Mouse (Mus musculus) kidney, adult 9 months (tissue): Measurements from ENCODE around the gene Srrm3.

Experiments used
- DNase-seq: peaks from one replicate; pipeline ENCODE4 v3.0.0; 2022

The Srrm3 gene

DNA sequence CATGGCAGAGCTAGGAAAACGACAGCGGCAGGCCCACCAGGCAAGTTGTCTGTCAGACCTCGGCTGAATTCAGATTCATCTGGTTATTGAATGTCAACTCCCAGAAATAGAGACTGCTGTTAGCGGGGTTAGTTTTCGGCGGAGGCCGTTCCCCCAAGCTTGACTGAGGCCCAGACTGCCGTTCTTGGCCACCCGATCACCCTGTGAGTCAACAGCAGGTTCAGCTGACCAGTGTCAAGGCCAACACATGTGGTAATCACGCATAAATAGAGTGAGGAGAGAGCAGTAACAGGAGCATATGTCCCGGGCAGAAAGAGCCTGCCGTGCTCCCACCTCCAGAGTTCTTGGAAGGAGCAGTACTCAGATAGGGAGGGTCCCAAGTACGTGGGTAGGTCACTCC, 100.6 kb downstream of the Srrm3 start:
- DNase-seq = no peak

- no peak for DNase-seq
These were observed 101.5 kb downstream of the Srrm3 start for GRCm38 (mm10) chr5:135908185-135908584.

DNA sequence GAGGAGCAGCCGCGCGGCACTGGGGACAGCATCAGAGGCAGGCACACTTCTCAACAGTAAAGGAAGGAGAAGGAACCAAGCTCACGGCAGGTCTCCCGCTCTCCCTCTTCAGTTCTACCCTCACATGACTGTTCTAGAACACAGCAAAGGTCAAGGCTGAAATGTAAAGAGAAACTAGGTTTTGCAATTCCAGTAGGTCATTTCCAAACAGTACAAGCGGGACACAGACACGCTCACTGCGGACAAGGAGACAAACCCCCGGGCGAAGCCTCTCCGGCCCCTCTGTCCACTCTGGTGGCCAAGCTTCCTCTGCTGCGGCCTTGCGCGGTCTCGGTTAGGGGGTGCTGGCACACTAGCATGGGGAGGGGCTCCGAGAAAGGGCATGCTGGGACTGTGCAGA, 102.3 kb downstream of the Srrm3 start:
- no peak for DNase-seq

- no peak for DNase-seq
These were observed 103.0 kb downstream of the Srrm3 start for GRCm38 (mm10) chr5:135909646-135910045.

GRCm38 (mm10) chr5:135910813-135911212, 104.1 kb downstream of the Srrm3 start:
- DNase-seq = no peak

DNA sequence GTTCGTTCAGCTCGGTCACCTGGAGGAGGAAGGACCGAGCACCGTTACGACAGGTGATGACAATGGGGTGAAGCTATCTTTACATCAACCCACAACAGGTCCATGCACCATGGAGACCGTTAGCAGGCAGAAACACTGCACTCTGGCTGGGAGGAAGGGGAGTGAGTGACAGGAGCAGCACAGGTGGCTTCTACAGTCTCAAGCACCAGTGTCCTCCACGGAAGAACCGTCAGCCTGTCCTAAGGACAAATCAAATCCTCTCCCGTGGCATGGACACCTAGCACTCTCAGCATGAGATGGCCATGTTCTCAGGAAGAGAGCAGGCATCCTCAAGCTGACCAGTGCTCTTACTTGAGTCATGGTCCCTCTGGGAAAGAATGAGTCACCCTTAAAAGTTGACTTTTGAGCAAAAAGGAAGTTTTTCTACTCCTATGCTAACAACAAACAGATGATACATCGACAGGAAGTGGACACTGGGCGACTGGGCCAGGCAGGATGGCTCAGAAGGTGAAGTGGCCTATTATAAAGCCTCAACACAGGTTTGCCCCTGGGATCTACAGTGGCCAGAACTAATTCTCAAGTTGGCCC, 105.0 kb downstream of the Srrm3 start:
- DNase-seq = no peak

- no peak for DNase-seq
These were observed 106.5 kb downstream of the Srrm3 start for GRCm38 (mm10) chr5:135913201-135913600.

GRCm38 (mm10) chr5:135914156-135914555, 107.5 kb downstream of the Srrm3 start:
- peak; percentile 32 for DNase-seq

GRCm38 (mm10) chr5:135916051-135916565, 109.4 kb downstream of the Srrm3 start:
- DNase-seq = peak; percentile 60

- DNase-seq = peak; percentile 54
These were observed 109.9 kb downstream of the Srrm3 start for GRCm38 (mm10) chr5:135916601-135917000.

DNA sequence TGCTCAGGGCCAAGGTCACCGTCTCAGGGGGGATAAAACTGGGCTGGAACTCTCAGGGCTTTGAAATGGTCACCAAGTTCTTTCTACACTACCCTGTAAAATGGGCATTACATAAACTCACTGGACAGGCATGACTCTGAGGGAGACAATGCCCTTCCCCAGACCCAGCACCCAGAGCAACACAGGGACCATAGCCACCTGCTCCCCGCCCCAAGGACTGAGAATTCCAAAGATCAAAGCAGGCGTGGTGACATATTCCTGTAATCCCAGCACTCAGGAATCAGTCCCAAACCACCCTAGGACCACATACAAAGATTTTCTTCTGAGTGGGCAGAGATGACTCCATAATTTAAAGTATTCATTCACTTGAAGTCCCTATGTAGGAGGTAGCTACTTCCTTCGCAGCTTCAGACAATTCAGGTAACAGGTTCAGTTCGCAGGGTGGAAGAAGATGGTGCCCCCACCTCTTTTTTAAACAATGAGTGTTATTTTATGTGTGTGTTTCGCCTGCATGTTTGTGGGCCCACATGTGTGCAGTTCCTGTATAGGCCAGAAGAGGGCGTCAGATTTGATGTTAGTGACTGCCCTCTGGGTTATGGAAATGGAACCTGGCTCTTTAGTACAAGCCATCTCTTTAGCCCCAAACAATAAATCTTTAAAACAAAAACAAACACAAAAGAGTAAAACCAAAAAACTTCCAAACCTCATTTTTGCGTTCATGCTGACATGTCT, 110.8 kb downstream of the Srrm3 start:
- peak; percentile 40 for DNase-seq

GRCm38 (mm10) chr5:135918059-135918437, 111.4 kb downstream of the Srrm3 start:
- DNase-seq = no peak

- no peak for DNase-seq
These were observed 111.9 kb downstream of the Srrm3 start for GRCm38 (mm10) chr5:135918593-135918992.

DNA sequence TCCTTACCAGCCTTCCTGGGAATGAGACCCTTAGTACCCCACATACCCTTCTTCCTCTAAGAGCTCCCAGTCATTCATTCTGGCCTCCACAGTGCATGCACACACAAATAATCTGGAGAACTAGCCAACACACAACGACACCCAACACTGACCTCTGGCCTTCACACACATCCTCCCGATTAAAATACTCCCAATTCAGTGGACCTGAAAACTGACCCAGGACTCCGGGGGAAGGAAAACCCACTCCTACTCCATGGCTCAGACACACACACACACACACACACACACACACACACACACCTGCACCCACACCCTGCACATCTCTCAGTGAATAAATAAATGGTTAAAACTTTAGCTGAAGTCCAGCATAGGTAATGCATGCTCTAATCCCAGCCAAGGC, 113.2 kb downstream of the Srrm3 start:
- DNase-seq = peak; percentile 65

- DNase-seq = no peak
These were observed 117.2 kb downstream of the Srrm3 start for GRCm38 (mm10) chr5:135923901-135924300.
